Mouse (Mus musculus) MEL (cell line): ENCODE results near the gene Ccdc59.

Experiments used
- BHLHE40 ChIP-seq: IDR thresholded peaks from 2 replicates; pipeline ENCODE4 v1.6.1; 2012; ENCODE audit warnings: low read depth, mild to moderate bottlenecking, inconsistent platforms, low read length, improper control_type of control experiment, borderline replicate concordance
- CHD2 ChIP-seq: IDR thresholded peaks from 2 replicates; pipeline ENCODE4 v1.6.1; 2011; ENCODE audit warnings: low read length, improper control_type of control experiment
- CTCF ChIP-seq, 3 experiments: IDR thresholded peaks in 2 of 3; conservative IDR thresholded peaks in 1 of 3; 2 replicates each; pipeline ENCODE4 v1.5.1; 2011 to 2012; ENCODE audit warnings: low read length in 3 of 3, low read depth in 2 of 3, mild to moderate bottlenecking in 2 of 3, improper control_type of control experiment in 1 of 3, inconsistent platforms in 1 of 3, mixed read lengths in 1 of 3, moderate library complexity in 1 of 3; ENCODE audit not compliant: control insufficient read depth in 1 of 3, insufficient read depth in 1 of 3, poor library complexity in 1 of 3, severe bottlenecking in 1 of 3
- HCFC1 ChIP-seq: IDR thresholded peaks from 2 replicates; pipeline ENCODE4 v1.6.1; 2012; ENCODE audit warnings: low read depth, mild to moderate bottlenecking, inconsistent platforms, low read length, improper control_type of control experiment, moderate library complexity
- NRF1 ChIP-seq: IDR thresholded peaks from 2 replicates; pipeline ENCODE4 v1.6.1; 2014; ENCODE audit warnings: low read depth, mild to moderate bottlenecking, inconsistent platforms, low read length, improper control_type of control experiment, moderate library complexity; ENCODE audit not compliant: poor library complexity, insufficient read depth, severe bottlenecking
- POLR2A ChIP-seq, 2 experiments: IDR thresholded peaks; 2 replicates each; pipeline ENCODE4 v1.6.1; 2011 to 2012; ENCODE audit warnings: low read length in 2 of 2, mild to moderate bottlenecking in 2 of 2, control low read depth in 1 of 2, improper control_type of control experiment in 1 of 2, low read depth in 1 of 2, moderate library complexity in 1 of 2; ENCODE audit not compliant: control insufficient read depth in 1 of 2, insufficient read depth in 1 of 2, poor library complexity in 1 of 2
- SIN3A ChIP-seq: IDR thresholded peaks from 2 replicates; pipeline ENCODE4 v1.6.1; 2012; ENCODE audit warnings: low read length, improper control_type of control experiment, inconsistent platforms
- TAL1 ChIP-seq: IDR thresholded peaks from 2 replicates; pipeline ENCODE4 v1.6.1; 2012; ENCODE audit warnings: mild to moderate bottlenecking, inconsistent platforms, low read length, moderate library complexity, mixed read lengths
- TBP ChIP-seq: IDR thresholded peaks from 2 replicates; pipeline ENCODE4 v1.8.0; 2011; ENCODE audit warnings: low read depth, low read length, improper control_type of control experiment
- USF1 ChIP-seq: IDR thresholded peaks from 2 replicates; pipeline ENCODE4 v1.6.1; 2014; ENCODE audit warnings: low read depth, mild to moderate bottlenecking, inconsistent platforms, low read length, improper control_type of control experiment, moderate library complexity

GRCm38 (mm10) chr10:105842574-105842973, 1.7 kb downstream of the Ccdc59 start:
- no peak for TF ChIP-seq POLR2A (IDR thresholded peaks at IDR 0.05; ENCODE audit: control insufficient read depth in 1 of 2, insufficient read depth in 1 of 2, low read depth in 1 of 2, low read length in 2 of 2, poor library complexity in 1 of 2)
- TF ChIP-seq BHLHE40: no peak
- TF ChIP-seq NRF1: no peak
- TF ChIP-seq CTCF (IDR thresholded peaks at IDR 0.05 in 2 of 3, conservative IDR thresholded peaks at IDR 0.05 in 1 of 3; ENCODE audit: control insufficient read depth in 1 of 3, insufficient read depth in 1 of 3, low read depth in 2 of 3, low read length in 3 of 3, poor library complexity in 1 of 3, severe bottlenecking in 1 of 3): no peak
- no peak for TF ChIP-seq CHD2
- no peak for TF ChIP-seq USF1
- TF ChIP-seq TAL1: no peak
- no peak for TF ChIP-seq HCFC1
- no peak for TF ChIP-seq SIN3A
- no peak for TF ChIP-seq TBP
